Mouse (Mus musculus): ENCODE data around the gene Epha6. TPM values are rescaled to one million over a fixed set of nuclear protein-coding genes. Genes with fewer than 3 reads are reported as not detected.

The Epha6 gene
- polyA plus RNA-seq, 1 experiment from 2014 or later, result 1.4 TPM

- Histone ChIP-seq H3K9ac (ENCODE audit: low read length) (no peak overlapping the region), H3K4me1 (ENCODE audit: control insufficient read depth, insufficient read depth, low read length) (no peaks in the 10 kb centered on the region), H3K4me2 (no peak overlapping the region), H3K9me3 (ENCODE audit: control insufficient read depth, low read length) (no peaks in the 10 kb centered on the region), H3K4me3 (ENCODE audit: low read depth, low read length) (no peak overlapping the region), H3K27me3 (ENCODE audit: control insufficient read depth, insufficient read depth, low read length) (no peaks in the 10 kb centered on the region), H3K27ac (ENCODE audit: low read depth, low read length) (no peak overlapping the region), H3K36me3 (ENCODE audit: control insufficient read depth, insufficient read depth, low read length) (no peaks in the 10 kb centered on the region)
- WGBS, result 96% methylated on average over 5 of the region's 5 CpGs
- no peak for ATAC-seq (ENCODE audit: low FRiP score)
- DNase-seq (ENCODE audit: low spot score, missing footprints), result no peak
Measured at GRCm38 (mm10) chr16:60233985-60234766, 371.2 kb downstream of the Epha6 start.

- DNase-seq (ENCODE audit: low spot score, missing footprints), result no peak
- H3K9me3 ChIP-seq (ENCODE audit: control insufficient read depth, low read length), result no peaks in the 10 kb centered on the region
- no peak for ATAC-seq (ENCODE audit: low FRiP score)
- H3K4me1 ChIP-seq (ENCODE audit: control insufficient read depth, insufficient read depth, low read length), result no peaks in the 10 kb centered on the region
- no peak overlapping the region for H3K4me3 ChIP-seq (ENCODE audit: low read depth, low read length)
- H3K36me3 ChIP-seq (ENCODE audit: control insufficient read depth, insufficient read depth, low read length), result no peaks in the 10 kb centered on the region
- H3K4me2 ChIP-seq, result no peak overlapping the region
- 95% methylated on average over 2 of the region's 2 CpGs for WGBS
- no peaks in the 10 kb centered on the region for H3K27me3 ChIP-seq (ENCODE audit: control insufficient read depth, insufficient read depth, low read length)
- H3K27ac ChIP-seq (ENCODE audit: low read depth, low read length), result no peak overlapping the region
- H3K9ac ChIP-seq (ENCODE audit: low read length), result no peak overlapping the region
Measured at GRCm38 (mm10) chr16:60232982-60233381, 372.3 kb downstream of the Epha6 start.

- ATAC-seq (ENCODE audit: low FRiP score) (no peak), DNase-seq (ENCODE audit: low spot score, missing footprints) (no peak)
- Histone ChIP-seq H3K4me1 (ENCODE audit: control insufficient read depth, insufficient read depth, low read length) (no peaks in the 10 kb centered on the region), H3K27me3 (ENCODE audit: control insufficient read depth, insufficient read depth, low read length) (no peaks in the 10 kb centered on the region), H3K9ac (ENCODE audit: low read length) (no peak overlapping the region), H3K36me3 (ENCODE audit: control insufficient read depth, insufficient read depth, low read length) (no peaks in the 10 kb centered on the region), H3K27ac (ENCODE audit: low read depth, low read length) (no peak overlapping the region), H3K4me2 (no peak overlapping the region), H3K9me3 (ENCODE audit: control insufficient read depth, low read length) (no peaks in the 10 kb centered on the region), H3K4me3 (ENCODE audit: low read depth, low read length) (no peak overlapping the region)
Measured at GRCm38 (mm10) chr16:60209151-60209550, 396.2 kb downstream of the Epha6 start.

GRCm38 (mm10) chr16:60175580-60175979 lies 429.8 kb downstream of the Epha6 start:
- H3K27ac ChIP-seq (ENCODE audit: low read depth, low read length), result no peak overlapping the region
- WGBS, result 28% methylated on average over 3 of the region's 3 CpGs

GRCm38 (mm10) chr16:60152439-60152838 lies 452.9 kb downstream of the Epha6 start:
- DNase-seq (ENCODE audit: low spot score, missing footprints) (no peak), ATAC-seq (ENCODE audit: low FRiP score) (no peak)
- WGBS, result 80% methylated on average over 2 of the region's 2 CpGs
- no peaks in the 10 kb centered on the region for H3K9me3 ChIP-seq (ENCODE audit: control insufficient read depth, low read length)
- no peak overlapping the region for H3K9ac ChIP-seq (ENCODE audit: low read length)
- H3K27me3 ChIP-seq (ENCODE audit: control insufficient read depth, insufficient read depth, low read length), result no peaks in the 10 kb centered on the region
- H3K4me2 ChIP-seq, result no peak overlapping the region
- no peaks in the 10 kb centered on the region for H3K4me1 ChIP-seq (ENCODE audit: control insufficient read depth, insufficient read depth, low read length)
- no peaks in the 10 kb centered on the region for H3K36me3 ChIP-seq (ENCODE audit: control insufficient read depth, insufficient read depth, low read length)
- no peak overlapping the region for H3K27ac ChIP-seq (ENCODE audit: low read depth, low read length)
- no peak overlapping the region for H3K4me3 ChIP-seq (ENCODE audit: low read depth, low read length)

More at GRCm38 (mm10) chr16:60175580-60175979, 429.8 kb downstream of the Epha6 start:
- Histone ChIP-seq H3K9ac (ENCODE audit: low read length) (no peak overlapping the region), H3K4me3 (ENCODE audit: low read depth, low read length) (no peak overlapping the region), H3K4me2 (no peak overlapping the region), H3K9me3 (ENCODE audit: control insufficient read depth, low read length) (no peaks in the 10 kb centered on the region), H3K4me1 (ENCODE audit: control insufficient read depth, insufficient read depth, low read length) (no peaks in the 10 kb centered on the region), H3K27me3 (ENCODE audit: control insufficient read depth, insufficient read depth, low read length) (no peaks in the 10 kb centered on the region), H3K36me3 (ENCODE audit: control insufficient read depth, insufficient read depth, low read length) (no peaks in the 10 kb centered on the region)
- no peak for DNase-seq (ENCODE audit: low spot score, missing footprints)
- no peak for ATAC-seq (ENCODE audit: low FRiP score)

- Histone ChIP-seq H3K27me3 (ENCODE audit: control insufficient read depth, insufficient read depth, low read length) (no peaks in the 10 kb centered on the region), H3K27ac (ENCODE audit: low read depth, low read length) (no peak overlapping the region), H3K4me3 (ENCODE audit: low read depth, low read length) (no peak overlapping the region), H3K4me1 (ENCODE audit: control insufficient read depth, insufficient read depth, low read length) (no peaks in the 10 kb centered on the region), H3K36me3 (ENCODE audit: control insufficient read depth, insufficient read depth, low read length) (no peaks in the 10 kb centered on the region), H3K9ac (ENCODE audit: low read length) (no peak overlapping the region), H3K9me3 (ENCODE audit: control insufficient read depth, low read length) (no peaks in the 10 kb centered on the region), H3K4me2 (no peak overlapping the region)
- ATAC-seq (ENCODE audit: low FRiP score), result no peak
- no peak for DNase-seq (ENCODE audit: low spot score, missing footprints)
- WGBS, result 79% methylated on average over 3 of the region's 3 CpGs
Measured at GRCm38 (mm10) chr16:60144370-60144769, 461.0 kb downstream of the Epha6 start.

GRCm38 (mm10) chr16:60121435-60121834 lies 483.9 kb downstream of the Epha6 start:
- no peaks in the 10 kb centered on the region for H3K4me1 ChIP-seq (ENCODE audit: control insufficient read depth, insufficient read depth, low read length)
- no peaks in the 10 kb centered on the region for H3K36me3 ChIP-seq (ENCODE audit: control insufficient read depth, insufficient read depth, low read length)
- H3K9ac ChIP-seq (ENCODE audit: low read length), result no peak overlapping the region
- H3K27me3 ChIP-seq (ENCODE audit: control insufficient read depth, insufficient read depth, low read length), result no peaks in the 10 kb centered on the region
- no peaks in the 10 kb centered on the region for H3K9me3 ChIP-seq (ENCODE audit: control insufficient read depth, low read length)
- DNase-seq (ENCODE audit: low spot score, missing footprints), result no peak
- H3K4me3 ChIP-seq (ENCODE audit: low read depth, low read length), result no peak overlapping the region
- WGBS, result 78% methylated on average over 3 of the region's 3 CpGs
- no peak for ATAC-seq (ENCODE audit: low FRiP score)
- no peak overlapping the region for H3K27ac ChIP-seq (ENCODE audit: low read depth, low read length)
- no peak overlapping the region for H3K4me2 ChIP-seq

GRCm38 (mm10) chr16:60102210-60102609 lies 503.1 kb downstream of the Epha6 start:
- H3K9me3 ChIP-seq (ENCODE audit: control insufficient read depth, low read length), result no peaks in the 10 kb centered on the region
- 92% methylated on average over 3 of the region's 3 CpGs for WGBS
- DNase-seq (ENCODE audit: low spot score, missing footprints) (no peak), ATAC-seq (ENCODE audit: low FRiP score) (no peak)
- H3K9ac ChIP-seq (ENCODE audit: low read length), result no peak overlapping the region
- no peak overlapping the region for H3K4me3 ChIP-seq (ENCODE audit: low read depth, low read length)
- H3K4me2 ChIP-seq, result no peak overlapping the region
- no peak overlapping the region for H3K27ac ChIP-seq (ENCODE audit: low read depth, low read length)
- H3K27me3 ChIP-seq (ENCODE audit: control insufficient read depth, insufficient read depth, low read length), result no peaks in the 10 kb centered on the region
- no peaks in the 10 kb centered on the region for H3K4me1 ChIP-seq (ENCODE audit: control insufficient read depth, insufficient read depth, low read length)
- no peaks in the 10 kb centered on the region for H3K36me3 ChIP-seq (ENCODE audit: control insufficient read depth, insufficient read depth, low read length)

GRCm38 (mm10) chr16:60095333-60095732 lies 510.0 kb downstream of the Epha6 start:
- ATAC-seq (ENCODE audit: low FRiP score) (no peak), DNase-seq (ENCODE audit: low spot score, missing footprints) (no peak)
- 78% methylated on average over 1 of the region's 1 CpGs for WGBS
- Histone ChIP-seq H3K9me3 (ENCODE audit: control insufficient read depth, low read length) (no peaks in the 10 kb centered on the region), H3K36me3 (ENCODE audit: control insufficient read depth, insufficient read depth, low read length) (no peaks in the 10 kb centered on the region), H3K4me2 (no peak overlapping the region), H3K4me3 (ENCODE audit: low read depth, low read length) (no peak overlapping the region), H3K27me3 (ENCODE audit: control insufficient read depth, insufficient read depth, low read length) (no peaks in the 10 kb centered on the region), H3K4me1 (ENCODE audit: control insufficient read depth, insufficient read depth, low read length) (no peaks in the 10 kb centered on the region), H3K27ac (ENCODE audit: low read depth, low read length) (no peak overlapping the region), H3K9ac (ENCODE audit: low read length) (no peak overlapping the region)

Data from midbrain, embryonic 11.5 days (tissue).